Mouse (Mus musculus) monocyte, adult 2 months (primary cell): ENCODE data around the gene Gm5485.

Experiments
- DNase-seq, 2 experiments: peaks; one replicate each; pipeline ENCODE4 v3.0.0; 2022; ENCODE audit warnings: low spot score in 2 of 2, low read depth in 1 of 2

The Gm5485 gene

DNA sequence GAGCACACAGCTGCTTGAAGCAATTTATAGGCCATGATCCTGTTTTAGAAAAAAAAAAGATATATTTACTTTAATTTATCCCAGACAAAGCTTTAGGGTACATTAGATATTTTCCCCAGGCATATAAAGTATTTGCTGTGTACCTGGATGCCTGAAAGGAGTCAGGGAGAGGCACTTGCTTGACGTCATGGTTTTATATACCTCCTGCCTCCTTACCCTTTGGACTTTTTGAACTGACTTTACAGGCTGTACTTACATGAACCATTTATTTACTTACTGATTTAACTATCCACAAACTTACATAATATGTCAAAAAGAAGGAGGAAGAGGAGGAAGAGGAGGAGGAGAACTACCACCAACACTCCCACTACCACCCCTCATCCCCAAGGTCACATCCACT is at the start of gene Gm5485:
Gene Gm5485, minus strand, starts transcription at position 171 of the 400 bp plus-strand sequence.
- no peak for DNase-seq

GRCm38 (mm10) chr16:48453264-48453663 is 41.0 kb upstream of the Gm5485 start:
- no peak for DNase-seq

DNA sequence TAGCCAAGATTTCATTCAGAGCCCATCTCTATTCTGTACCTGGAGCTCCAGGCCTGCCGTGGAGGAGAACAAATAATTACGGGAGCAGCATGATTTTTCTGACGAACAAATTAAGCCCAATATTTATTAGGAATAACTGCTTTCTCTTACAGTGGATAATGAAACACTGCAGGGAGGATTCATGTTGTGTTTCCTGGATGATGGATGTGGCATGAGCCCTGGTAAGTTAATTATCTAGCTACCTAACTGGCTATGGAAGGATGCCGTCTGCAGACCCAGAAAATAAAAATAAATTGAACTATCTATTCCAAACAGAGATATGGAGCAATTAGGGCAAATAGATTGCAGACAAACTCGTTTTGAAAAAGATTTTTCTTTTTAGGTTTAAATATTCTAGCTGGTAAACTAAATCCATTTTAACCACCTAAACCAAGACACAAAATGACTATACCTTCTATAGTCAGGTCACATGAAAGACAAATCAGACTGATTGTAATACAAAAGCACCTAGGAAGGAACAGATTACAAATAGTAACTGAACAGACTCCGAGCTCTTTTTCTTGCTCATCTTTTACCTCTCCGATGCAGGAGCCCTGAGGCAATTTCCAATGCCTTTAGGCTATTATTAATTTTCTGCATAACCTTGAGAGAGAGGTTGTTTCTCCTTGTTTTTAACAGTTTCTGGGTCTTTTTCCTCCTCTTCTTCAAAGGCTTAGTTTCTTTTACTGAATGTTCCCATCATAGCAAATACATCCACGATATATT is 34.1 kb upstream of the Gm5485 start:
- DNase-seq, result no peak

DNA sequence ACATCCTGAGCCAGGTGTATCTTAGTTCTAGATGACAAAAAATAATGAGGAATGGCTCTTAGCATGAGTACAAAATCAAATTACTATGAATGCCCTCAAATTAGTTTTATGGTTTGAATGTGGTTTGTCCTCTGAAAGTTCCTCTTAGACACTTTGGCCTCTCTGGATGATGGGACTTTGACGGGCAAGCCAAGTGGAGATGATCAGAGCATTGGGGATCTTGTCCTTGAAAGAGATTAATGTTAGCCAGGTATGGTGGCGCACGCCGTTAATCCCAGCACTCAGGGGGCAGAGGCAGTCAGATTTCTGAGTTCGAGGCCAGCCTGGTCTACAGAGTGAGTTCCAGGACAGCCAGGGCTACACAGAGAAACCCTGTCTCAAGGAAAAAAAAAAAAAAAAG is 32.4 kb upstream of the Gm5485 start:
- no peak for DNase-seq

DNA sequence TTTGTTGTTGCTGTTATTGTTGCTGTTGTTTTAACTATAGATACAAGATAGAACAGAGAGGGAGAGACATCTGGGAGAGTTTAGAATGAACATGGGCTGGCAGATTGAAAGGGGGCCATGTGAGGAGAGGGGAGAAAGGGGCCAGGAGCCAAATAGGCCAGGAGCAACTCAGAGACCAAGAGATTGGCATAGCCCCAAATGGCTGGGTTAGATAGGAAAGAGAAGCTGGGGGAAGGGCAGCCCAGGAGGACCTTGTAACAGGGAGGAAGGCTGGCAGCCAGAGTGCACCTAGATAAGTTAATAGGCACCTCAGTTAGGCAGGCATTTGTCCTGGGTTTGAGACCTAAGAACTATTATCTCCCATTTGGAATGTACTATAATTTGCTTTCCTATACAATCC is 25.3 kb upstream of the Gm5485 start:
- no peak for DNase-seq

- DNase-seq, result no peak
Measured at GRCm38 (mm10) chr16:48435454-48435853, 23.2 kb upstream of the Gm5485 start.

DNA sequence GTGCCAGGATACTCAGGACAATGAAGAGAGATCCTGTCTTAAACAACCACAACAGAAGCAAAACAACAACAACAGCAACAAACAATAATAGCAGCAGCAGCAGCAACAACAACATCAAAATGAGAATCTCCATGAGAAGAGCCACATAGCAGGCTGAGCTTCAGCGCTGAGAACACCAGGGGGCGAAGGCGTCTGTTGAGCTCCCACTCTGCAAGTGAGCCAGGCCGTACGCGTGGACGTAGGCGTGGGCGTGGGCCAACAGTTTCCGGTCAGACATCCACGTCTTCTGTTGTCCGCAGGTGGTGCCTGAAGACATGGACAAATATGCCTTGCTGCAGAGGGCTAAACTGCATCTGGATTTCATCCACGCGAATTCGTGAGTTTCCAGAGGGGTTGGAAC is 18.8 kb upstream of the Gm5485 start, which contains the start of gene Morc1:
Gene Morc1, plus strand, starts transcription at position 211 of the 400 bp plus-strand sequence.
- DNase-seq, result no peak

GRCm38 (mm10) chr16:48429427-48429826 is 17.2 kb upstream of the Gm5485 start:
- no peak for DNase-seq

GRCm38 (mm10) chr16:48424069-48424468 is 11.9 kb upstream of the Gm5485 start:
- no peak for DNase-seq

GRCm38 (mm10) chr16:48422501-48422900 is 10.3 kb upstream of the Gm5485 start:
- DNase-seq, result no peak

GRCm38 (mm10) chr16:48419035-48419434 is 6.8 kb upstream of the Gm5485 start:
- no peak for DNase-seq

DNA sequence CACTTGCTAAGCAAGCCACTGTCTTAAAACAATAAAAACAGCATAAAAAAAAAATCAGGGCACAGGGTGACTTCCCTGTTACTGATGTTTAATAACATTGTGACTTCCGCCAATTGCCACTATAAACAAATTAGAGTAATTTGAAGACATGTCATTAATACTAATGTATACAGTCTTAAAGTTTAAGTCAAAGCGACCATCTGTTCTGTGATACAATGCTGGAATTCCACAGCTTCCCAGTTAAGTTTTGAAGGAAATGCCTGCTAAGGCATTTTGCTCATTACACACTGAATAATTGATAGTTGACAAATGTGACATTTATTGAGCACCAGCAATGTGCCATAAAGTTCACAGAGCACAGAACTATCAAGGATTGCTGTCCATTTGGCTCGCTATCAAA is 6.3 kb upstream of the Gm5485 start:
- no peak for DNase-seq

- no peak for DNase-seq
Measured at GRCm38 (mm10) chr16:48410125-48410524, 2.1 kb downstream of the Gm5485 start.

DNA sequence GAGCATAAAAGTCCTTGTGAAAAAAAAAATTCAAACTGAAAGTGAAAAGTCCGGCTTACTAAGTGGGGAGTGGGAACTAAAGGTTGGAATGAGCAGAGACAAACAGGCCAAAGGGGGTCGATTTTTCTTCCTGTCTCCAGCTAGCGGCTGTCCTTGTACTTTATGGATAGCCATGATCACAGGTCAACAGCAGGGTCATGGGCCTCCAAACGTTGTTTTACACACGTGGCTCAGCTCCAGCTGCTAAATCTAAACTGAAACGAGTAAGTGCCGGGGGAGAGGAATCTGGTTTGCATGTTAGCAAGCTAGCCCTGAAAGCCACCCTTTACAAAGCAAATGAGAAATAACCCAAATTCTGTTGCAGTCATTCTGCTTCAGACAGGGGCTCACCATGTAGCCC is 2.6 kb downstream of the Gm5485 start:
- no peak for DNase-seq

- DNase-seq, result no peak
Measured at GRCm38 (mm10) chr16:48405674-48406403, 6.4 kb downstream of the Gm5485 start.

GRCm38 (mm10) chr16:48404009-48404408 is 8.2 kb downstream of the Gm5485 start:
- DNase-seq, result no peak

DNA sequence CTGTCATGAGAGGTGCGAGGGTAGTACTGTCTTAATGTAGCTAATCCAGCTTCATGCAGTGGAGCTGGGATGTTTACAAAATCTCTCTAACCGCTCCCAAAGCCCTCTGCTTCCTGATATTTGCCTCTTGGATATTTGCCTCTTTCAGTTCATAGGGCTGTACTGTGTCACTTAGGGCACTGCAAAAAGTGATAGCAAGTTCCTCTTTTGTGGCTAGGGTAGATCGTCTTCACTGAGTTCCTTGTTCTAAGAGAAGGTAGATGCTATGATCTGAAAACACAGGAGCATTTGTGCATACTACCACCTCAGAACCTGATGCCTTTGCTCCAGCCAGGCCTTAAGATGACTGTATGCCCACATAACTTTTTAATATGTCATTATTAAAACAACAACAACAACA is 8.8 kb downstream of the Gm5485 start:
- no peak for DNase-seq

- DNase-seq, result no peak
Measured at GRCm38 (mm10) chr16:48402963-48403362, 9.3 kb downstream of the Gm5485 start.

DNA sequence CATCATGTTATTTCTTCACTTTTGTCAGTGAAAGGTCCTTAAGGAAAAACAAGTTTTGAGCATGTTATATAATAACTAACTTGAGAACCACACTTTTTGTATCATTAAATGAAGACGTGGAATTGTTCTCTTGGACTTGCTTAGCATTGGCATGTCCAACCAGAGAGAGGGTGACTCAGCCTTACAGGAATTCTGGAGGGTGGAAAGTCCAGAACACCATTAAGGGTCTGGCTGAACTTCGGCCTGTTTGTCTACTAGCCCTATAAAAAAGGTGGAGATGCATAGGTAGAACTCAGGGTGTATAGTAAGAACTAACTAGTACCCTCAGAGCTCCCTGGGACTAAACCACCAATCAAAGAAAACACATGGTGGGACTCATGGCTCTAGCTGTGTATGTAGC is 16.9 kb downstream of the Gm5485 start:
- DNase-seq, result no peak

- no peak for DNase-seq
Measured at GRCm38 (mm10) chr16:48386982-48387381, 25.2 kb downstream of the Gm5485 start.

- DNase-seq, result no peak
Measured at GRCm38 (mm10) chr16:48383582-48384257, 28.5 kb downstream of the Gm5485 start.
